Mouse (Mus musculus): ENCODE data around the gene Irf2bp2. TPM values are rescaled to one million over a fixed set of nuclear protein-coding genes. Genes with fewer than 3 reads are reported as not detected.

Irf2bp2 gene
- polyA plus RNA-seq, 1 experiment from 2014 or later: 7.8 TPM

- no peak overlapping the region for H3K27ac ChIP-seq (replicated peaks; ENCODE audit: low read depth, low read length)
- WGBS: 90% methylated on average over 2 of the region's 2 CpGs
- H3K36me3 ChIP-seq (ENCODE audit: control insufficient read depth, insufficient read depth, low read length): peaks cover 27% of the 10 kb centered on the region
Measured at GRCm38 (mm10) chr8:126586101-126586500, 7.7 kb downstream of the Irf2bp2 start.

GRCm38 (mm10) chr8:126585561-126586031 is 8.2 kb downstream of the Irf2bp2 start:
- Histone ChIP-seq H3K27me3 (ENCODE audit: control insufficient read depth, insufficient read depth, low read length) (no peaks in the 10 kb centered on the region), H3K4me1 (ENCODE audit: control insufficient read depth, insufficient read depth, low read length) (peaks cover 60% of the 10 kb centered on the region), H3K36me3 (ENCODE audit: control insufficient read depth, insufficient read depth, low read length) (peaks cover 24% of the 10 kb centered on the region), H3K27ac (replicated peaks; ENCODE audit: low read depth, low read length) (no peak overlapping the region), H3K9me3 (ENCODE audit: control insufficient read depth, low read length) (no peaks in the 10 kb centered on the region), H3K4me2 (ENCODE audit: low read length) (peak overlapping the region; percentile 99; the same call in 1 of the 2 replicates), H3K4me3 (replicated peaks; ENCODE audit: low read depth, low read length) (no peak overlapping the region), H3K9ac (replicated peaks; ENCODE audit: low read length) (no peak overlapping the region)
- 72% methylated on average over 9 of the region's 9 CpGs for WGBS
- DNase-seq (no peak), ATAC-seq (ENCODE audit: low FRiP score, low TSS enrichment) (no peak)

More at GRCm38 (mm10) chr8:126586101-126586500, 7.7 kb downstream of the Irf2bp2 start:
- Histone ChIP-seq H3K4me3 (replicated peaks; ENCODE audit: low read depth, low read length) (no peak overlapping the region), H3K4me1 (ENCODE audit: control insufficient read depth, insufficient read depth, low read length) (peaks cover 60% of the 10 kb centered on the region), H3K9me3 (ENCODE audit: control insufficient read depth, low read length) (no peaks in the 10 kb centered on the region), H3K9ac (replicated peaks; ENCODE audit: low read length) (no peak overlapping the region), H3K4me2 (ENCODE audit: low read length) (peak overlapping the region; percentile 99; the same call in 1 of the 2 replicates), H3K27me3 (ENCODE audit: control insufficient read depth, insufficient read depth, low read length) (no peaks in the 10 kb centered on the region)
- DNase-seq (no peak), ATAC-seq (ENCODE audit: low FRiP score, low TSS enrichment) (no peak)

GRCm38 (mm10) chr8:126584844-126585231 is 8.9 kb downstream of the Irf2bp2 start:
- peak overlapping the region; percentile 99 for H3K4me2 ChIP-seq (ENCODE audit: low read length)
- peaks cover 18% of the 10 kb centered on the region for H3K36me3 ChIP-seq (ENCODE audit: control insufficient read depth, insufficient read depth, low read length)
- no peaks in the 10 kb centered on the region for H3K27me3 ChIP-seq (ENCODE audit: control insufficient read depth, insufficient read depth, low read length)
- no peak for DNase-seq
- H3K9me3 ChIP-seq (ENCODE audit: control insufficient read depth, low read length): no peaks in the 10 kb centered on the region
- H3K4me1 ChIP-seq (ENCODE audit: control insufficient read depth, insufficient read depth, low read length): peaks cover 52% of the 10 kb centered on the region
- peak overlapping the region; percentile 81 for H3K27ac ChIP-seq (replicated peaks; ENCODE audit: low read depth, low read length)
- ATAC-seq (ENCODE audit: low FRiP score, low TSS enrichment): peak; percentile 10; the same call in 1 of the 2 replicates
- peak overlapping the region; percentile 54; the same call in 1 of the 2 replicates for H3K4me3 ChIP-seq (replicated peaks; ENCODE audit: low read depth, low read length)
- peak overlapping the region; percentile 67 for H3K9ac ChIP-seq (replicated peaks; ENCODE audit: low read length)
- 21% methylated on average over 5 of the region's 5 CpGs for WGBS

GRCm38 (mm10) chr8:126583971-126584843 is 9.6 kb downstream of the Irf2bp2 start:
- peak overlapping the region; percentile 99 for H3K4me2 ChIP-seq (ENCODE audit: low read length)
- peak overlapping the region; percentile 81 for H3K27ac ChIP-seq (replicated peaks; ENCODE audit: low read depth, low read length)
- under 1% methylated on average over 68 of the region's 68 CpGs for WGBS
- DNase-seq: peak; percentile 92
- H3K4me3 ChIP-seq (replicated peaks; ENCODE audit: low read depth, low read length): peak overlapping the region; percentile 54
- peak overlapping the region; percentile 67 for H3K9ac ChIP-seq (replicated peaks; ENCODE audit: low read length)
- peaks cover 18% of the 10 kb centered on the region for H3K36me3 ChIP-seq (ENCODE audit: control insufficient read depth, insufficient read depth, low read length)
- peaks cover 46% of the 10 kb centered on the region for H3K4me1 ChIP-seq (ENCODE audit: control insufficient read depth, insufficient read depth, low read length)
- ATAC-seq (ENCODE audit: low FRiP score, low TSS enrichment): peak; percentile 85
- no peaks in the 10 kb centered on the region for H3K27me3 ChIP-seq (ENCODE audit: control insufficient read depth, insufficient read depth, low read length)
- no peaks in the 10 kb centered on the region for H3K9me3 ChIP-seq (ENCODE audit: control insufficient read depth, low read length)

GRCm38 (mm10) chr8:126583534-126583933 is 10.3 kb downstream of the Irf2bp2 start:
- Histone ChIP-seq H3K36me3 (ENCODE audit: control insufficient read depth, insufficient read depth, low read length) (peaks cover 13% of the 10 kb centered on the region), H3K27me3 (ENCODE audit: control insufficient read depth, insufficient read depth, low read length) (no peaks in the 10 kb centered on the region), H3K27ac (replicated peaks; ENCODE audit: low read depth, low read length) (peak overlapping the region; percentile 81), H3K4me1 (ENCODE audit: control insufficient read depth, insufficient read depth, low read length) (peaks cover 40% of the 10 kb centered on the region), H3K9me3 (ENCODE audit: control insufficient read depth, low read length) (no peaks in the 10 kb centered on the region), H3K9ac (replicated peaks; ENCODE audit: low read length) (peak overlapping the region; percentile 67; the same call in 1 of the 2 replicates), H3K4me3 (replicated peaks; ENCODE audit: low read depth, low read length) (peak overlapping the region; percentile 54), H3K4me2 (ENCODE audit: low read length) (peak overlapping the region; percentile 99)
- ATAC-seq (ENCODE audit: low FRiP score, low TSS enrichment) (peak; percentile 18; the same call in 1 of the 2 replicates), DNase-seq (peak; percentile 47)
- 4% methylated on average over 13 of the region's 13 CpGs for WGBS

GRCm38 (mm10) chr8:126583018-126583417 is 10.8 kb downstream of the Irf2bp2 start:
- Histone ChIP-seq H3K27me3 (ENCODE audit: control insufficient read depth, insufficient read depth, low read length) (no peaks in the 10 kb centered on the region), H3K4me3 (replicated peaks; ENCODE audit: low read depth, low read length) (no peak overlapping the region), H3K27ac (replicated peaks; ENCODE audit: low read depth, low read length) (no peak overlapping the region), H3K4me1 (ENCODE audit: control insufficient read depth, insufficient read depth, low read length) (peaks cover 35% of the 10 kb centered on the region), H3K9ac (replicated peaks; ENCODE audit: low read length) (no peak overlapping the region), H3K9me3 (ENCODE audit: control insufficient read depth, low read length) (no peaks in the 10 kb centered on the region), H3K4me2 (ENCODE audit: low read length) (no peak overlapping the region), H3K36me3 (ENCODE audit: control insufficient read depth, insufficient read depth, low read length) (peaks cover 13% of the 10 kb centered on the region)
- DNase-seq: no peak
- no peak for ATAC-seq (ENCODE audit: low FRiP score, low TSS enrichment)
- WGBS: 36% methylated on average over 2 of the region's 2 CpGs

- ATAC-seq (ENCODE audit: low FRiP score, low TSS enrichment) (no peak), DNase-seq (peak; percentile 65)
- peaks cover 30% of the 10 kb centered on the region for H3K4me1 ChIP-seq (ENCODE audit: control insufficient read depth, insufficient read depth, low read length)
- no peaks in the 10 kb centered on the region for H3K9me3 ChIP-seq (ENCODE audit: control insufficient read depth, low read length)
- 37% methylated on average over 6 of the region's 6 CpGs for WGBS
- no peak overlapping the region for H3K9ac ChIP-seq (replicated peaks; ENCODE audit: low read length)
- no peak overlapping the region for H3K27ac ChIP-seq (replicated peaks; ENCODE audit: low read depth, low read length)
- H3K4me3 ChIP-seq (replicated peaks; ENCODE audit: low read depth, low read length): no peak overlapping the region
- no peak overlapping the region for H3K4me2 ChIP-seq (ENCODE audit: low read length)
- no peaks in the 10 kb centered on the region for H3K27me3 ChIP-seq (ENCODE audit: control insufficient read depth, insufficient read depth, low read length)
- peaks cover 9% of the 10 kb centered on the region for H3K36me3 ChIP-seq (ENCODE audit: control insufficient read depth, insufficient read depth, low read length)
Measured at GRCm38 (mm10) chr8:126582509-126582908, 11.3 kb downstream of the Irf2bp2 start.

GRCm38 (mm10) chr8:126581662-126582061 is 12.1 kb downstream of the Irf2bp2 start:
- Histone ChIP-seq H3K27me3 (ENCODE audit: control insufficient read depth, insufficient read depth, low read length) (no peaks in the 10 kb centered on the region), H3K36me3 (ENCODE audit: control insufficient read depth, insufficient read depth, low read length) (peaks cover 8% of the 10 kb centered on the region; the same call in 1 of the 2 replicates), H3K9me3 (ENCODE audit: control insufficient read depth, low read length) (no peaks in the 10 kb centered on the region), H3K4me2 (ENCODE audit: low read length) (no peak overlapping the region), H3K27ac (replicated peaks; ENCODE audit: low read depth, low read length) (no peak overlapping the region), H3K4me3 (replicated peaks; ENCODE audit: low read depth, low read length) (no peak overlapping the region), H3K9ac (replicated peaks; ENCODE audit: low read length) (no peak overlapping the region), H3K4me1 (ENCODE audit: control insufficient read depth, insufficient read depth, low read length) (peaks cover 23% of the 10 kb centered on the region)
- no peak for DNase-seq
- 92% methylated on average over 6 of the region's 6 CpGs for WGBS
- ATAC-seq (ENCODE audit: low FRiP score, low TSS enrichment): no peak
